Mouse (Mus musculus) bone marrow macrophage, adult 2 months (primary cell): ENCODE data around the gene Drp2. TPM values are rescaled to one million over a fixed set of nuclear protein-coding genes. Genes with fewer than 3 reads are reported as not detected.

Experiments used
- H3K27ac ChIP-seq: 2 replicates; pipeline ENCODE4 v1.5.1; 2012; ENCODE audit warnings: low read depth, low read length; ENCODE audit not compliant: insufficient read depth
- H3K4me1 ChIP-seq: 2 replicates; pipeline ENCODE4 v1.6.1; 2012; ENCODE audit warnings: low read length; ENCODE audit not compliant: control insufficient read depth, insufficient read depth
- H3K4me3 ChIP-seq: 2 replicates; pipeline ENCODE4 v1.5.1; 2012; ENCODE audit warnings: mild to moderate bottlenecking, low read length, moderate library complexity; ENCODE audit not compliant: insufficient read depth
- CTCF ChIP-seq: IDR thresholded peaks from 2 replicates; pipeline ENCODE4 v1.5.1; 2012; ENCODE audit warnings: low read depth, mild to moderate bottlenecking, low read length, moderate library complexity
- POLR2A ChIP-seq: IDR thresholded peaks from 2 replicates; pipeline ENCODE4 v1.6.1; 2012; ENCODE audit warnings: mild to moderate bottlenecking, low read depth, low read length, borderline replicate concordance
- polyA plus RNA-seq: library from polyadenylated mRNA; stranded (reverse); fragments of >200 nt; gene quantifications from 2 replicates; pipeline ENCODE4 v1.2.4, GENCODE M21; 2012; ENCODE audit not compliant: missing spikeins, insufficient read depth, insufficient read length

Gene Drp2
- 0.15 and 0.23 TPM in 2 replicates for polyA plus RNA-seq

DNA sequence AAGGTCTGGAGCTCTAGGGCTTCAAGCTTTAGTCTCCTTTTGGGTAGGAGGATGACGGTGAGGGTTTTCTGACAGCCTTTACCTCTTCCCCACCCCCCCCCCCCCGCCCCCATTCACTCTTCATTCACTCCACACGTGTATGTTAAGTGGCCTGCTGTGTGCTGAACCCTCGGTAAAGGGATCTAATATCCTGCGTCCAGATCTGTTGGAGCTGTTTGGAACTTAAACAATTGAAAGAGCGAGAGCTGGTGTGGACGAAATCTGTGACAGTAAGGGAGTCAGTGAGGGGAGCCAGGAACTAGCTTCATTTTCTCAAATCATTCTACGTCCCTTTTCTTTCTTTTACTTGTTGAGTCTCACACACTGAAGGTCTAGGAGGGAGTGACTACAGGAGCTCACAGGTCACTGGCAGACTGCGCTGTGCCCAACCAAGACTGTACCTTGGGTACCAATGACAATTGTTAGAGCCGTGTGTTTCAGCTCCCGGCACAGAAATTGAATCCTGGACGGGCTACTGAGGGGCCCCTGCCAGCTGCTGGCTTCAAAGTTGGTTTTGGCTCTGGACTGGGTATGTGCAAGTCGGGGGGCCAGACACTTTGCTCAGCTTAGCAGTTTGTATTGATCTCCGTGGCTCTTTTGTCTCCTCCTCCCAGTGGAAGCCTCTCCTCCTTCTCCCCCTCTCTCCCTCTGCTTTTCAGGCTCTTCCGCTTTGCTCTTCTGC is at the start of gene Drp2:
Gene Drp2 (plus strand): TSS at position 689 of the 721 bp plus-strand sequence.
- Histone ChIP-seq H3K4me3 (peak within 1 kb of the TSS; percentile 35), H3K27ac (no peak within 1 kb of the TSS), H3K4me1 (no peaks in the 10 kb centered on the region)
- no peak for TF ChIP-seq POLR2A
- TF ChIP-seq CTCF = no peak

DNA sequence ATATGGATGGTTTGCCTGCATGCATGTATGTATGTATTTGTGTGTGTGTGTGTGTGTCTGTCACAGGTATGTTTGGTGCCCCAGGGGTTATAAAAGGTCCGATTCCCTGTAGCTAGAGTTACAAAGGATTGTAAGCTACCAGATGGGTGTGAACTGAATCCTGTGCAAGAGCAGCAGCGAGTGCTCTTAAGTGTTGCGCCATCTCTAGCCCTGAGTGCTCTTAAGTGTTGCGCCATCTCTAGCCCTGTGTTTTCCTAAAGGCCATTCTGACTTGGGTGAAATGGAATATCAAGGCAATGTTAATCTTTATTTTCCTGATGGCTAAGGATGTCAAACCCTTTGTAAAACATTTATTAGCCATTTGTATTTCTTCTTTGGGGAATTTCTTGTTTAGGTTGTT is 45.0 kb upstream of the Drp2 start:
- no peak for TF ChIP-seq CTCF
- no peak for TF ChIP-seq POLR2A
- H3K4me3 ChIP-seq = no peak overlapping the region
- H3K4me1 ChIP-seq = no peaks in the 10 kb centered on the region; the same call in 1 of the 2 replicates
- no peak overlapping the region for H3K27ac ChIP-seq

DNA sequence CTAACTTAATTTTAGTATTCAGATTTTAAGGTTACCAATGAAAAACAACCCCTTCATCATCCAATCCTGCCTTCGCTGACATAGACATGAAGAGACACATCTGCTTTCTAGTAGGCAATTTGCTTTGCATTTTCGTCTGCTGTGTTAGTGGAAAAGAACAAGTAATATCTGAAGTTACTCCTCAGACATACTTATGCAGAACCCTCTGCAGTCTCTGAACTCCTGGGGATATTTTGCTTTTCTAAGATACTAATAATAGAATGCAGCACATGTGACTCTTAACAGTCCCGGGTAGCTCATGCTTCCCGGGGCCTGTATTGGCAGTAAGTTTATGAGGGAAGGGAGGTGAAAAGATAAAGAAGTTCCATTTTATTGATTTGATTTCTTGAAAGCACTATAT is 42.2 kb upstream of the Drp2 start:
- Histone ChIP-seq H3K4me3 (no peak overlapping the region), H3K27ac (no peak overlapping the region), H3K4me1 (no peaks in the 10 kb centered on the region; the same call in 1 of the 2 replicates)
- TF ChIP-seq CTCF = no peak
- no peak for TF ChIP-seq POLR2A

DNA sequence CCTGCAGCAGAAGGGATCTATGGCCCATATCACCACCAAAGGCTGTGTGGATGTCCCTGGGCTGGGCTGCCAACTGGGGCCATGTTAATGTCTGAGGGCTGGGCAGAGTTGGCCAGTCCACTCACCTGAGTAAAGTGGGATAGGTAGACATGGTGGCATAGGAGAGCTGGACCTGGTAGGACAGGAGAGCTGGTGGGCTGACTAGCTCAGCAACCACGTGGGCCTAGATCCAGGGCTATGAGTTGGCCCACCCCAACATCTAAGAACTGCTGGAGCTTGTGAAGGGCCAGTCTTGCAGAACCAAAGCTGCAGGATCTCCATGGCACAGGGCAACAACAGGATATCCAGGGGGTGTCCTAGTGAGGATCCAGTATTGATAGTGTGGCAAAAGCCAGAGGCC is 38.9 kb upstream of the Drp2 start:
- no peak overlapping the region for H3K4me3 ChIP-seq
- H3K4me1 ChIP-seq = no peaks in the 10 kb centered on the region; the same call in 1 of the 2 replicates
- no peak overlapping the region for H3K27ac ChIP-seq
- TF ChIP-seq POLR2A (no peak), CTCF (no peak)

DNA sequence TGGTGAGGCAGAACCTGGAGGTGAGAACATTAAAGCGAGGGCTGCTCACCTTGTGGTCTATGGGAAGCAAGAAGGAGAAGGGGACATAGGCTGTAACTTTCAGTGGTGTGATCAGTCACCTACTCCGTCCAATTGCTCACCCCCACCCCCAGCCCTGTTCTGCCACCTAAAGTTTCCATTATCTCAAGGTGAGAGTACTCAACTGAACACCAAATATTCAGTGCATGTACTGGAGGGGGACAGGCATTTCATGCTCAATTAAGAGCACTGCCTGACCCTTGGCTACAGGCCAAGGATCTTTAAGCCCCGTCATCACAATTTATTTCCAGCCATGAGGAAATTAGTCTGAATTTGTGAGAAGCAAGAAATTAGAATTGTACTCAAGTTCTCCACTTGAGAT is 37.8 kb upstream of the Drp2 start:
- H3K4me1 ChIP-seq = no peaks in the 10 kb centered on the region; the same call in 1 of the 2 replicates
- H3K4me3 ChIP-seq = no peak overlapping the region
- no peak overlapping the region for H3K27ac ChIP-seq
- no peak for TF ChIP-seq POLR2A
- TF ChIP-seq CTCF = no peak

DNA sequence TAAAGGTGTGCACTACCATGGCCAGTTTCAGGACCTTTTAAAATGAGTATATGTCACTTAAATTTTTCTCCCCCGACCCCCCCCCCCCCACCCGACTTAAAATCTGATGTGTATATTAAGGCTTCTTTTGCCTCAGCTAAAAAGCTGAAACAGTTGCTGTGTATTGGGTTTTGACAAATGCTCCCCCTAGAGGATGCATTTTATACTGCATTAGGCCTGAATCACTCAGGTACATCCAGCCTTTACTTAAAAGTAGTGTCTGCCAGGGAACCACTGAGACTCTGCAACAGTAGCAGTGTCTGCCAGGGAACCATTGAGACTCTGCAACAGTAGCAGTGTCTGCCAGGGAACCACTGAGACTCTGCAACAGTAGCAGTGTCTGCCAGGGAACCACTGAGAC is 33.1 kb upstream of the Drp2 start:
- Histone ChIP-seq H3K4me3 (no peak overlapping the region), H3K27ac (no peak overlapping the region), H3K4me1 (no peaks in the 10 kb centered on the region; the same call in 1 of the 2 replicates)
- no peak for TF ChIP-seq POLR2A
- no peak for TF ChIP-seq CTCF

DNA sequence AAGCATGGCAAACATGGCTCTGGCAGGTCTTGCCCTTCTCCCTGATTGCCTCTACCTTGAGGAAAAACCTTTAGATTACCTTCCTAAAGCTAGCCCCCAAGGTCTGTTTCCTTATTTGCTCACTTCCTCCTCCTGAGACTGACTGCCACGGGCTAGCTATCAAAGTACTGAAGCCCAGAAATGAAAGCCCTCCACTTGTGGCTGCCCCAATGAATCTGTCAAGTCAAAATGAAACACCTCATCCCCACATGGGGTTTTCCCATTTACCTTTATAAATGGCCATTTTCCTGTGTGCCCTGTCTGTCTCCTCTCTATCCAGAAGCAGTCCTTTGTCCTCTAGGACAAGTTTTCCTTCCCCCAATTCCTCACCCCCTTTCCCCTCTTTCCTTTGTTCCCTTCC is 30.2 kb upstream of the Drp2 start:
- H3K4me1 ChIP-seq = no peaks in the 10 kb centered on the region
- TF ChIP-seq CTCF = no peak
- TF ChIP-seq POLR2A = no peak

DNA sequence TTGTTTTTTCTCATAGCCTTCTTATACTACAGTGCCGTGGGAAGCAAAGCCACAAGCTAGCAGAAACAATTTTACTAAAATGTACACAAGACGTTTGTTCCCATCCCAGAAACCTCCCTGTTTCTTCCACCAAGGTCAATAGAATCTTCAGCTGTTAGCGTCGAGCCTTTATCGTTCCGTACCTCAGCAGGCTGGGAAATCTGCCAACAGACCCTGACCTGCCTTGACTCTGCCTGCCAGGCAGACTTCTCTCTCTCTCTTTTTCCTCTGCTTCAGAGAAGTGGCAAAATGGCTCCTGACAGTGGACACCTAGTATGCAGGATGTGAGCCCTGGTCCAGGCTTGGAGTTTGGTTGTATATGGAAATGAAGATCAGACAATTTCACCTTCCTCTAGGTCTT is 19.5 kb upstream of the Drp2 start:
- H3K4me1 ChIP-seq = no peaks in the 10 kb centered on the region
- TF ChIP-seq POLR2A = no peak
- TF ChIP-seq CTCF = no peak
- no peak overlapping the region for H3K27ac ChIP-seq
- H3K4me3 ChIP-seq = no peak overlapping the region

More for the DNA sequence above, 30.2 kb upstream of the Drp2 start:
- no peak overlapping the region for H3K4me3 ChIP-seq
- no peak overlapping the region for H3K27ac ChIP-seq

DNA sequence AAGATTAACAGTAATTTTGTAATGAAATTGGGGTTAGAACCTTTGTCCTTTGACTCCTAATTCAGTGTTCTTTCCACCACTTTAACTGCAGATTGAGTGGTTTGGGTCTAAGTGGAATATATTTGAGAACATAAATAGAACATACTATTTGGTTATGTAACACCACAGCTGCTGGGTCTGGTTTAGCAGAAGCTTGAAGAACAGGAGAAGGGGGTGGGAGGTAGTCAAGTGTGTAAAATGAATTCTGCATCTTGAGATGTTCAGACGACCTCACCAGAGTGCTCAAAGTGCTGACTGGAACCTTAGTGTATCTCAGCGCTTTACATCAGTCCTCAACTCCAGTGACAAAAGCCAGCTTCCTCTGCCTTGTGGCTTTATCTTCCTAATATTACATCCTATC is 5.4 kb upstream of the Drp2 start:
- Histone ChIP-seq H3K27ac (no peak overlapping the region), H3K4me3 (no peak overlapping the region), H3K4me1 (no peaks in the 10 kb centered on the region)
- TF ChIP-seq POLR2A (no peak), CTCF (no peak)

DNA sequence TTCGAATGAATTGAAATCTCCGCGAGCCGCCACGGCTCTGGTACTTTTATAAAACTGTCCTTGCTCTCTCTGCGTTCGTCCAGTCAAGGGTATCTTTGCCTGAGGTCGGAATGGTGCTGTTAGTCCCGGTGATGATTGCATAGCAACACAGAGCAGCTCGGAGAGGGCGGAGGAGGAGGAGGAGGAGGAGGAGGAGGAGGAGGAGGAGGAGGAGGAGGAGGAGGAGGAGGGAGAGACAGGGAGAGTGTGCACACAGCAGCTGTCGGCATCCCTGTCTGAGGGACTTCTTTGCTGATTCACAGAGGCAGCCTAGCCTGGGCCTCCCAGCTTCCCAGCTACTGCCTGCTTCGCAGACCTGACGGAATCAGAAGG is 219 bp downstream of the Drp2 start:
- Histone ChIP-seq H3K4me3 (peak overlapping the region; percentile 35), H3K4me1 (no peaks in the 10 kb centered on the region), H3K27ac (no peak overlapping the region)
- TF ChIP-seq CTCF = no peak
- no peak for TF ChIP-seq POLR2A

DNA sequence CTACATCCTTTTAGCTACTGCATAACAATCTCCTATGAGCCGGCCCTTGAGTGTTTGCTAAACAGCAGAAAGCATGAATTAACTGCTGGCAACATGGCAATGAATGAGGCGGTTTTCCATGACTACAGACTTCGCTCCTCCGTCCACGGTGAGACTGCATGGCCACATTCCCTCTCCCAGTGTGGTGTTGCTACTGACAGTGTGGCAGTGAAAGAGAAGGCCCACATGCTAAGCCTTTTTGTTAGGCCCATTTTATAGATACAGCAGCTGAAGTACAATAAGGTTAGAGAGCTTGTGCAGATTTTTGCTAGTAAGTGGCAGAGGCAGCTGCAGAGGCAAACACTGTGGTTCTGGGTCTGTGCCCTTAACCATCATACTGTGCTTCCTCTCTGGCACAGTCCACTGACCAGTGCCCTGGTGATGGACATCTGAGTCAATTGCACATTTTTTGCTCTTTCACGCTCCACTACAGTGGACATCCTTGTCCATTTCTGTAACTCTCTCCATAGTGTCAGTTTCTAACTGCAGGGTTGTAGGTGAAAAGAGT is 5.1 kb downstream of the Drp2 start:
- H3K4me3 ChIP-seq = no peak overlapping the region
- no peak overlapping the region for H3K27ac ChIP-seq
- no peak for TF ChIP-seq POLR2A
- no peak for TF ChIP-seq CTCF
- no peaks in the 10 kb centered on the region for H3K4me1 ChIP-seq
